Mouse (Mus musculus) testis, postnatal 10 days (tissue): Measurements from ENCODE around the gene Prg2.

Experiments used
- DNase-seq: peaks from one replicate; pipeline ENCODE4 v3.0.0; 2021; ENCODE audit warnings: low spot score

Prg2 gene

GRCm38 (mm10) chr2:84980188-84980587 is at the start of gene Prg2:
Gene Prg2 (plus strand): TSS chr2:84980461.
- DNase-seq: no peak

- no peak for DNase-seq
Observed at GRCm38 (mm10) chr2:84933992-84934648, 46.1 kb upstream of the Prg2 start.

- no peak for DNase-seq
Observed at GRCm38 (mm10) chr2:84934649-84935007, 45.6 kb upstream of the Prg2 start.

GRCm38 (mm10) chr2:84935065-84935464 is 45.2 kb upstream of the Prg2 start:
- DNase-seq: no peak

GRCm38 (mm10) chr2:84936474-84937429 is 43.5 kb upstream of the Prg2 start, which contains the start of gene Slc43a3:
Gene Slc43a3 (plus strand): TSS chr2:84936579.
- peak; percentile 74 for DNase-seq

- no peak for DNase-seq
Observed at GRCm38 (mm10) chr2:84937491-84938150, 42.6 kb upstream of the Prg2 start.

- DNase-seq: no peak
Observed at GRCm38 (mm10) chr2:84938249-84938946, 41.9 kb upstream of the Prg2 start.

- DNase-seq: no peak
Observed at GRCm38 (mm10) chr2:84939306-84939705, 41.0 kb upstream of the Prg2 start.

- DNase-seq: no peak
Observed at GRCm38 (mm10) chr2:84939711-84940110, 40.5 kb upstream of the Prg2 start.

GRCm38 (mm10) chr2:84941332-84941731 is 38.9 kb upstream of the Prg2 start:
- no peak for DNase-seq

GRCm38 (mm10) chr2:84941795-84942194 is 38.5 kb upstream of the Prg2 start:
- DNase-seq: no peak

- no peak for DNase-seq
Observed at GRCm38 (mm10) chr2:84947154-84947771, 33.0 kb upstream of the Prg2 start.

GRCm38 (mm10) chr2:84948252-84948651 is 32.0 kb upstream of the Prg2 start:
- no peak for DNase-seq

GRCm38 (mm10) chr2:84948721-84949120 is 31.5 kb upstream of the Prg2 start:
- DNase-seq: no peak

- DNase-seq: no peak
Observed at GRCm38 (mm10) chr2:84951027-84951426, 29.2 kb upstream of the Prg2 start.

GRCm38 (mm10) chr2:84952251-84952650 is 28.0 kb upstream of the Prg2 start:
- DNase-seq: no peak

- no peak for DNase-seq
Observed at GRCm38 (mm10) chr2:84952693-84953092, 27.6 kb upstream of the Prg2 start.

GRCm38 (mm10) chr2:84955435-84955834 is 24.8 kb upstream of the Prg2 start:
- no peak for DNase-seq

- peak; percentile 67 for DNase-seq
Observed at GRCm38 (mm10) chr2:84956274-84956673, 24.0 kb upstream of the Prg2 start.

- DNase-seq: no peak
Observed at GRCm38 (mm10) chr2:84958588-84959264, 21.5 kb upstream of the Prg2 start.

GRCm38 (mm10) chr2:84961300-84961699 is 19.0 kb upstream of the Prg2 start:
- no peak for DNase-seq
